Mouse (Mus musculus) liver, embryonic 14.5 days (tissue): ENCODE measurements around the gene Csnk1g1. TPM values are rescaled to one million over a fixed set of nuclear protein-coding genes. Genes with fewer than 3 reads are reported as not detected.

Experiments
- ATAC-seq: fragments of 200-750 bp; cut with Nextera tagmentation; 2 replicates; pipeline ENCODE4 v1.8.0; 2017; ENCODE audit warnings: moderate number of reproducible peaks, mild to moderate bottlenecking, moderate library complexity; ENCODE audit not compliant: insufficient read depth
- DNase-seq, 3 experiments: peaks; one replicate each; pipeline ENCODE4 v3.0.0-alpha.2; 2012 to 2013; ENCODE audit warnings: low read depth in 3 of 3, low spot score in 3 of 3
- H3K27ac ChIP-seq: fragments of 300-500 bp; sonication (generic); 2 replicates; pipeline ENCODE4 v1.5.1; 2014; ENCODE audit warnings: moderate library complexity, mild to moderate bottlenecking, control low read depth, inconsistent platforms
- H3K27me3 ChIP-seq: fragments of 300-500 bp; sonication (generic); 2 replicates; pipeline ENCODE4 v1.6.1; 2014; ENCODE audit warnings: mild to moderate bottlenecking, low read length, moderate library complexity; ENCODE audit not compliant: control insufficient read depth, insufficient read depth
- H3K36me3 ChIP-seq: fragments of 300-500 bp; sonication (generic); replicated peaks from 2 replicates; pipeline ENCODE4 v1.6.1; 2014; ENCODE audit warnings: low read depth; ENCODE audit not compliant: control insufficient read depth, insufficient read depth
- H3K4me1 ChIP-seq, 2 experiments: fragments of 200-500 bp in 1 of 2; fragments of 300-500 bp in 1 of 2; sonication (generic) in 1 of 2; replicated peaks; 2 replicates each; pipeline ENCODE4 v1.6.1; 2012 to 2014; ENCODE audit warnings: antibody characterized with exemption in 1 of 2, inconsistent platforms in 1 of 2, low read length in 1 of 2; ENCODE audit not compliant: control insufficient read depth in 2 of 2, insufficient read depth in 2 of 2
- H3K4me2 ChIP-seq: fragments of 300-500 bp; sonication (generic); 2 replicates; pipeline ENCODE4 v1.6.1; 2014; ENCODE audit warnings: low read depth, mild to moderate bottlenecking, control low read depth, moderate library complexity
- H3K4me3 ChIP-seq, 2 experiments: fragments of 200-500 bp in 1 of 2; fragments of 300-500 bp in 1 of 2; sonication (generic) in 1 of 2; 2 replicates each; pipeline ENCODE4 v1.5.1; 2012 to 2014; ENCODE audit warnings: low read depth in 2 of 2, low read length in 2 of 2, mild to moderate bottlenecking in 2 of 2, control low read depth in 1 of 2, inconsistent platforms in 1 of 2, moderate library complexity in 1 of 2; ENCODE audit not compliant: insufficient read depth in 1 of 2
- H3K9ac ChIP-seq: fragments of 300-500 bp; sonication (generic); replicated peaks from 2 replicates; pipeline ENCODE4 v1.6.1; 2014; ENCODE audit warnings: mild to moderate bottlenecking, control low read depth, moderate library complexity
- H3K9me3 ChIP-seq: fragments of 300-500 bp; sonication (generic); 2 replicates; pipeline ENCODE4 v1.6.1; 2016; ENCODE audit warnings: low read length, mixed read lengths; ENCODE audit not compliant: control insufficient read depth
- CTCF ChIP-seq: IDR thresholded peaks from 2 replicates; pipeline ENCODE4 v1.5.1; 2016; ENCODE audit warnings: antibody characterized with exemption, low read depth, control low read depth
- EP300 ChIP-seq: IDR thresholded peaks from 2 replicates; pipeline ENCODE4 v1.6.1; 2016; ENCODE audit warnings: antibody characterized with exemption, low read depth
- WGBS: fragments of 180-500 bp; shearing (Covaris S2); extraction: QIAGEN DNeasy Blood & Tissue Kit; methylation state at CpG from one replicate; pipeline ENCODE4 v1.1.7; 2014; ENCODE audit not compliant: insufficient replicate concordance; 5-methylcytosine and 5-hydroxymethylcytosine counted together
- polyA plus RNA-seq, 2 experiments: library from polyadenylated mRNA; depleted of rRNA in 1 of 2; stranded (reverse) in 1 of 2; unstranded in 1 of 2; fragments of >200 nt; fragmentation: Nextera tagmentation in 1 of 2; extraction: Ambion mirVana in 1 of 2; gene quantifications; 2 replicates each; pipeline versions ENCODE4 v1.2.1 to v1.2.3; 2012 to 2014

Gene Csnk1g1
- polyA plus RNA-seq, 2 experiments: 2.5 to 3.5 TPM

GRCm38 (mm10) chr9:66088411-66088810 is 179.7 kb downstream of the Csnk1g1 start:
- H3K9me3 ChIP-seq: no peaks in the 10 kb centered on the region
- DNase-seq (peak in 2 of 3 experiments; percentile 36 to 46), ATAC-seq (peak; percentile 66; the same call in 1 of the 2 replicates)
- H3K36me3 ChIP-seq: peaks cover 36% of the 10 kb centered on the region
- no peak overlapping the region for H3K4me3 ChIP-seq
- no peak overlapping the region for H3K4me2 ChIP-seq
- no peak overlapping the region for H3K9ac ChIP-seq
- peak; percentile 98 for TF ChIP-seq CTCF
- no peak for TF ChIP-seq EP300
- peaks cover 0 to 4% of the 10 kb centered on the region in 2 experiments; a peak in 2 of 4 replicates for H3K4me1 ChIP-seq
- no peaks in the 10 kb centered on the region for H3K27me3 ChIP-seq
- H3K27ac ChIP-seq: no peak overlapping the region
- 51% methylated on average over 4 of the region's 4 CpGs for WGBS

- Histone ChIP-seq H3K4me3 (no peak overlapping the region), H3K36me3 (peaks cover 58% of the 10 kb centered on the region), H3K9ac (no peak overlapping the region), H3K27me3 (no peaks in the 10 kb centered on the region), H3K27ac (no peak overlapping the region), H3K9me3 (no peaks in the 10 kb centered on the region), H3K4me2 (no peak overlapping the region), H3K4me1 (peaks cover 0 to 4% of the 10 kb centered on the region in 2 experiments; a peak in 2 of 4 replicates)
- ATAC-seq: no peak
- no peak for DNase-seq
- 93% methylated on average over 13 of the region's 13 CpGs for WGBS
- TF ChIP-seq EP300: no peak
- no peak for TF ChIP-seq CTCF
Measured at GRCm38 (mm10) chr9:66090593-66091244, 182.0 kb downstream of the Csnk1g1 start.

- Histone ChIP-seq H3K27ac (no peak overlapping the region), H3K9me3 (no peaks in the 10 kb centered on the region), H3K4me1 (peaks cover 0 to 4% of the 10 kb centered on the region in 2 experiments; a peak in 2 of 4 replicates), H3K27me3 (no peaks in the 10 kb centered on the region), H3K36me3 (peaks cover 67% of the 10 kb centered on the region), H3K4me2 (no peak overlapping the region), H3K4me3 (no peak overlapping the region), H3K9ac (no peak overlapping the region)
- TF ChIP-seq EP300 (no peak), CTCF (no peak)
- ATAC-seq: no peak
- WGBS: 78% methylated on average over 6 of the region's 6 CpGs
- DNase-seq: no peak
Measured at GRCm38 (mm10) chr9:66091327-66092231, 182.9 kb downstream of the Csnk1g1 start.

GRCm38 (mm10) chr9:66092664-66093063 is 183.9 kb downstream of the Csnk1g1 start:
- H3K27me3 ChIP-seq: no peaks in the 10 kb centered on the region
- TF ChIP-seq EP300: no peak
- TF ChIP-seq CTCF: no peak
- DNase-seq: no peak
- no peak overlapping the region for H3K4me2 ChIP-seq
- no peak overlapping the region for H3K27ac ChIP-seq
- peaks cover 68% of the 10 kb centered on the region for H3K36me3 ChIP-seq
- no peaks in the 10 kb centered on the region for H3K9me3 ChIP-seq
- no peak for ATAC-seq
- H3K4me1 ChIP-seq: peaks cover 0 to 4% of the 10 kb centered on the region in 2 experiments; a peak in 2 of 4 replicates
- H3K9ac ChIP-seq: no peak overlapping the region
- WGBS: 84% methylated on average over 2 of the region's 2 CpGs
- H3K4me3 ChIP-seq: no peak overlapping the region

Other genes with a start within 250 kb of the Csnk1g1 start
- gene Oaz2, start 240.9 kb upstream of the Csnk1g1 start, polyA plus RNA-seq (2012; rRNA removed): 17.2 and 21.5 TPM in 2 replicates
- gene Oaz2, start 240.9 kb upstream of the Csnk1g1 start, polyA plus RNA-seq (2014; fragmentation: Nextera tagmentation; extraction: Ambion mirVana): 29.6 and 33.2 TPM in 2 replicates
- gene Zfp609, start 81.4 kb upstream of the Csnk1g1 start, polyA plus RNA-seq (2012; rRNA removed): 2.4 and 2.7 TPM in 2 replicates
- gene Zfp609, start 81.4 kb upstream of the Csnk1g1 start, polyA plus RNA-seq (2014; fragmentation: Nextera tagmentation; extraction: Ambion mirVana): 1.1 and 1.2 TPM in 2 replicates
- gene Pclaf, start 18.7 kb upstream of the Csnk1g1 start, polyA plus RNA-seq (2012; rRNA removed): 31.1 and 61.8 TPM in 2 replicates
- gene Pclaf, start 18.7 kb upstream of the Csnk1g1 start, polyA plus RNA-seq (2014; fragmentation: Nextera tagmentation; extraction: Ambion mirVana): 73.0 and 78.6 TPM in 2 replicates
- 2.2 and 4.6 TPM in 2 replicates for gene Trip4, start 130 bp upstream of the Csnk1g1 start, polyA plus RNA-seq (2012; rRNA removed)
- gene Trip4, start 130 bp upstream of the Csnk1g1 start, polyA plus RNA-seq (2014; fragmentation: Nextera tagmentation; extraction: Ambion mirVana): 9.9 and 10.2 TPM in 2 replicates
- 190 and 276 TPM in 2 replicates for gene Ppib, start 151.3 kb downstream of the Csnk1g1 start, polyA plus RNA-seq (2012; rRNA removed)
- 422 and 434 TPM in 2 replicates for gene Ppib, start 151.3 kb downstream of the Csnk1g1 start, polyA plus RNA-seq (2014; fragmentation: Nextera tagmentation; extraction: Ambion mirVana)
- gene Snx22, start 160.8 kb downstream of the Csnk1g1 start, polyA plus RNA-seq (2012; rRNA removed): 26.7 and 32.8 TPM in 2 replicates
- 25.4 and 26.5 TPM in 2 replicates for gene Snx22, start 160.8 kb downstream of the Csnk1g1 start, polyA plus RNA-seq (2014; fragmentation: Nextera tagmentation; extraction: Ambion mirVana)
- gene Snx1, start 217.7 kb downstream of the Csnk1g1 start, polyA plus RNA-seq (2012; rRNA removed): 31.8 and 47.7 TPM in 2 replicates
- gene Snx1, start 217.7 kb downstream of the Csnk1g1 start, polyA plus RNA-seq (2014; fragmentation: Nextera tagmentation; extraction: Ambion mirVana): 66.0 and 68.3 TPM in 2 replicates
- 32.3 and 50.1 TPM in 2 replicates for gene Ciao2a, start 217.7 kb downstream of the Csnk1g1 start, polyA plus RNA-seq (2012; rRNA removed)
- gene Ciao2a, start 217.7 kb downstream of the Csnk1g1 start, polyA plus RNA-seq (2014; fragmentation: Nextera tagmentation; extraction: Ambion mirVana): 129 and 132 TPM in 2 replicates
- 7.3 and 11.7 TPM in 2 replicates for gene Dapk2, start 249.3 kb downstream of the Csnk1g1 start, polyA plus RNA-seq (2012; rRNA removed)
- gene Dapk2, start 249.3 kb downstream of the Csnk1g1 start, polyA plus RNA-seq (2014; fragmentation: Nextera tagmentation; extraction: Ambion mirVana): 24.6 and 25.2 TPM in 2 replicates